In the genomic region with DNA sequence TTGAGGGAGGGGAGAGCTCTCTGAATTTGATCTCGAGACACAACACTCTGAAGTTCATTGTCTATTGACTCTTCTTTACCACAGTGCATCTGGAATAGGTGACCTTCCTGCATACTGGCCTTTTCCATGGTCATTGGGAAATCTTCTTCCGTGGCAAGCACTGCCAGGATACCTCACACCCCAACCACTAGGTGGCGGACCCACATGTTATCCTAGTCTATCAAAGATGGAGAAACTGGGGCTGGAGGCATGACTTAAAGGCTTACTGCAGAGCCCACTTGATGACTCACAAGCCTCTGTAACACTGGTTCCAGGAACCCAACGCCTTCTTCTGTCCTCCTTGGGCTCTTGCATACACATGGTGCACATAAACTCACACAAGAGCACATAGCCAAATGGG, we compare ENCODE assay signal across 15 mouse cellular contexts.
DNase-seq lines count a peak whose midpoint lies in the region; ATAC-seq and TF ChIP-seq lines count a peak whose summit lies in the region.
"Had no signal": no experiment of that assay in that cellular context is flagged by ENCODE, and none has a peak within 500 bp of the region (broad histone marks: within the 10 kb centered on the region; RNA-seq: fewer than 3 reads in every experiment).

No protein-coding gene starts in this region.

- TF ChIP-seq CTCF in left cerebral cortex, adult 2 months (IDR thresholded peaks at IDR 0.05), result peak; percentile 14

- no peak overlapping the region for H3K4me3 ChIP-seq in forebrain, embryonic 11.5 days (ENCODE audit: low read depth, low read length)
- H3K4me3 ChIP-seq in forebrain, embryonic 10.5 days, result no peak overlapping the region
- no peak overlapping the region for H3K4me3 ChIP-seq in left cerebral cortex, adult 2 months
- H3K4me3 ChIP-seq: erythroblast, embryonic 14.5 days; lung, embryonic 15.5 days; midbrain, embryonic 12.5 days had no signal

- no peak overlapping the region for H3K9ac ChIP-seq in forebrain, embryonic 11.5 days (ENCODE audit: low read length)
- H3K9ac ChIP-seq: lung, embryonic 15.5 days; midbrain, embryonic 12.5 days had no signal

- H3K9me3 ChIP-seq in forebrain, embryonic 11.5 days (ENCODE audit: control insufficient read depth, low read length), result no peaks in the 10 kb centered on the region
- H3K9me3 ChIP-seq in forebrain, embryonic 10.5 days, result no peaks in the 10 kb centered on the region
- H3K9me3 ChIP-seq: lung, embryonic 15.5 days; midbrain, embryonic 12.5 days had no signal

- intact Hi-C loops in left cerebral cortex, adult 2 months (cut with DNase I), result no loop called here

- H3K36me3 ChIP-seq in forebrain, embryonic 11.5 days (ENCODE audit: control insufficient read depth, insufficient read depth, low read length), result no peaks in the 10 kb centered on the region
- H3K36me3 ChIP-seq in forebrain, embryonic 10.5 days (replicated peaks), result no peaks in the 10 kb centered on the region
- H3K36me3 ChIP-seq: lung, embryonic 15.5 days; midbrain, embryonic 12.5 days had no signal

- H3K4me1 ChIP-seq in forebrain, embryonic 11.5 days (replicated peaks; ENCODE audit: control insufficient read depth, insufficient read depth, low read length), result no peaks in the 10 kb centered on the region
- H3K4me1 ChIP-seq in forebrain, embryonic 10.5 days, result peaks cover 25% of the 10 kb centered on the region

- ATAC-seq in forebrain, embryonic 11.5 days (replicated peaks; ENCODE audit: low FRiP score), result no peak

- DNase-seq in forebrain, embryonic 11.5 days (ENCODE audit: low spot score), result peak; percentile 53
- DNase-seq in forebrain, embryonic 10.5 days (ENCODE audit: extremely low spot score, low spot score), result no peak
- DNase-seq in left cerebral cortex, adult 2 months (ENCODE audit: extremely low spot score in 1 of 2, low spot score in 2 of 2), result no peak
- no peak for DNase-seq in left cerebral cortex, adult 9 months (ENCODE audit: low spot score in 2 of 2)
- DNase-seq in 3T3-L1 (ENCODE audit: low read depth, low spot score), result peak; percentile 3
- DNase-seq in embryo, embryonic 10 days (ENCODE audit: low spot score), result peak; percentile 60
- no peak for DNase-seq in cerebellum, adult 11 months
- DNase-seq in right cerebral cortex, adult 2 months (ENCODE audit: low spot score in 2 of 2), result no peak
- DNase-seq: cerebellum, postnatal 25 days; heart, postnatal 4 days; kidney, adult 11 months; right cerebral cortex, adult 18-20 months had no signal

- H3K4me2 ChIP-seq in forebrain, embryonic 11.5 days (ENCODE audit: low read depth, low read length, severe bottlenecking), result no peak overlapping the region
- H3K4me2 ChIP-seq: lung, embryonic 15.5 days; midbrain, embryonic 12.5 days had no signal

- WGBS in forebrain, embryonic 11.5 days, result 58% methylated on average over 4 of the region's 4 CpGs
- WGBS in forebrain, embryonic 10.5 days, result 62% methylated on average over 4 of the region's 4 CpGs

- H3K27me3 ChIP-seq in forebrain, embryonic 11.5 days (ENCODE audit: control insufficient read depth, insufficient read depth, low read length), result 0 out of 2 replicates have a peak, but pooled peaks cover 2% of the 10 kb centered on the region
- peaks cover 54% of the 10 kb centered on the region for H3K27me3 ChIP-seq in forebrain, embryonic 10.5 days (ENCODE audit: poor library complexity, severe bottlenecking)

- no peak overlapping the region for H3K27ac ChIP-seq in forebrain, embryonic 11.5 days (ENCODE audit: low read depth, low read length)
- no peak overlapping the region for H3K27ac ChIP-seq in forebrain, embryonic 10.5 days
- no peak overlapping the region for H3K27ac ChIP-seq in left cerebral cortex, adult 2 months
- H3K27ac ChIP-seq: lung, embryonic 15.5 days; midbrain, embryonic 12.5 days had no signal

Comparison
In these comparisons a context has a peak if more than half of its experiments do, and no peak if none do; other contexts are left out.
1. DNase-seq: peak in forebrain, embryonic 11.5 days (single experiment), 3T3-L1 (single experiment) and embryo, embryonic 10 days (single experiment); none in forebrain, embryonic 10.5 days (single experiment), left cerebral cortex, adult 2 months (0 of 2), left cerebral cortex, adult 9 months (0 of 2), cerebellum, adult 11 months (single experiment) and right cerebral cortex, adult 2 months (0 of 2).